Mouse (Mus musculus): Measurements from ENCODE around the gene Wnt11. TPM values are rescaled to one million over a fixed set of nuclear protein-coding genes. Genes with fewer than 3 reads are reported as not detected.

Wnt11 gene
- polyA plus RNA-seq, 1 experiment from 2014 or later: 0.12 TPM

- TF ChIP-seq EP300 (IDR thresholded peaks at IDR 0.05; ENCODE audit: low read depth): no peak
- no peak for TF ChIP-seq CTCF (IDR thresholded peaks at IDR 0.05; ENCODE audit: low read depth)
- 51% methylated on average over 12 of the region's 12 CpGs for WGBS (ENCODE audit: insufficient replicate concordance)
- no peak overlapping the region for H3K27ac ChIP-seq (ENCODE audit: low read depth)
- no peak overlapping the region for H3K4me2 ChIP-seq (ENCODE audit: low read depth, low read length)
- DNase-seq (no peak), ATAC-seq (peak; percentile 78)
- no peaks in the 10 kb centered on the region for H3K9me3 ChIP-seq (ENCODE audit: low read length)
- H3K27me3 ChIP-seq (ENCODE audit: insufficient read depth, low read length): no peaks in the 10 kb centered on the region
- H3K9ac ChIP-seq (replicated peaks): no peak overlapping the region
- no peak overlapping the region for H3K4me3 ChIP-seq (ENCODE audit: low read depth, low read length)
- H3K4me1 ChIP-seq (ENCODE audit: insufficient read depth): no peaks in the 10 kb centered on the region
- H3K36me3 ChIP-seq (replicated peaks; ENCODE audit: insufficient read depth, low read length): no peaks in the 10 kb centered on the region
Observed at GRCm38 (mm10) chr7:98804841-98805772, 29.8 kb upstream of the Wnt11 start.

DNA sequence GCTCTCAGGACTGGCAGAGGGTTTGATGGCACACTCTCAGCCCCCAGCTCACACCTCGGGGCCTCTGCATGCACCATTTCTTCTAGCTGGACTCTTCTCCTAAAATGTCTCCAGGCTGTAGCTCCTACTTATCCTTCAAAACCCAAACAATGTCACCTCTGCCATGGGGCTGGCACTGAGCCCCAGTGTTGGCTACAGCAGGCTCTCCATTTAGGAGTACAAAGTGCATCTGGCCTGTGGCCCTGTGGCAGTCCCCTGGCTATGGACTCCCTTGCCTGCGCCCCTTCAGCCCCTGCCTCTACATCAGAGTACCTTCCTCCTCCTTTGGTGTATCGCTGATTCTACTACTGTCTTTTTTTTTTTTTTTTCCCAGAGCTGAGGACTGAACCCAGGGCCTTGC is 28.0 kb upstream of the Wnt11 start:
- TF ChIP-seq EP300 (IDR thresholded peaks at IDR 0.05; ENCODE audit: low read depth) (no peak), CTCF (IDR thresholded peaks at IDR 0.05; ENCODE audit: low read depth) (no peak)
- H3K27me3 ChIP-seq (ENCODE audit: insufficient read depth, low read length): no peaks in the 10 kb centered on the region
- H3K36me3 ChIP-seq (replicated peaks; ENCODE audit: insufficient read depth, low read length): no peaks in the 10 kb centered on the region
- 67% methylated on average over 3 of the region's 3 CpGs for WGBS (ENCODE audit: insufficient replicate concordance)
- ATAC-seq: no peak
- no peak overlapping the region for H3K9ac ChIP-seq (replicated peaks)
- DNase-seq: no peak
- H3K9me3 ChIP-seq (ENCODE audit: low read length): no peaks in the 10 kb centered on the region
- no peaks in the 10 kb centered on the region for H3K4me1 ChIP-seq (ENCODE audit: insufficient read depth)
- H3K4me3 ChIP-seq (ENCODE audit: low read depth, low read length): no peak overlapping the region
- H3K4me2 ChIP-seq (ENCODE audit: low read depth, low read length): no peak overlapping the region
- no peak overlapping the region for H3K27ac ChIP-seq (ENCODE audit: low read depth)

DNA sequence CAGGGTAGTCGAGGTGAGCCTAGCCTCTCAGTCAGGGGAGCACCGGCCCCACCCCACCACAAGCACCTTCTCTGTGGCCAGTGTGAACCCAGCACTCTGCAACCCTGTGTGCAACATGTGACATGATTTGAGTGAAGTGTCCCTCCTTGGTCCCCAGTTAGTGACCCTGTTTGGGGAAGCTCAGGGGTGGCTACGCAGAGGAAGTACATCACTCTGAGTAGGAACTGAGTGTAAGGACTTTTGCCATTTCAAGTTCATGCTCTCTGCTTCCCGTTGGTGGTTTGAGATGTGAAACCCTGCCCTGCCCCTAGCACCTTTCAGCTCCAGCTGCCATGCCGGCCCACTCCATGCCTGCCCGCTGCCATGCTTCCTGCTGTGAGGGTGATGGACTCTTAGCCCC is 25.5 kb upstream of the Wnt11 start:
- Histone ChIP-seq H3K4me2 (ENCODE audit: low read depth, low read length) (no peak overlapping the region), H3K27me3 (ENCODE audit: insufficient read depth, low read length) (no peaks in the 10 kb centered on the region; the same call in 1 of the 2 replicates), H3K9me3 (ENCODE audit: low read length) (no peaks in the 10 kb centered on the region), H3K9ac (replicated peaks) (no peak overlapping the region), H3K36me3 (replicated peaks; ENCODE audit: insufficient read depth, low read length) (no peaks in the 10 kb centered on the region), H3K27ac (ENCODE audit: low read depth) (no peak overlapping the region), H3K4me1 (ENCODE audit: insufficient read depth) (no peaks in the 10 kb centered on the region), H3K4me3 (ENCODE audit: low read depth, low read length) (no peak overlapping the region)
- TF ChIP-seq EP300 (IDR thresholded peaks at IDR 0.05; ENCODE audit: low read depth) (no peak), CTCF (IDR thresholded peaks at IDR 0.05; ENCODE audit: low read depth) (no peak)
- ATAC-seq (peak; percentile 53), DNase-seq (no peak)
- 46% methylated on average over 6 of the region's 6 CpGs for WGBS (ENCODE audit: insufficient replicate concordance)

DNA sequence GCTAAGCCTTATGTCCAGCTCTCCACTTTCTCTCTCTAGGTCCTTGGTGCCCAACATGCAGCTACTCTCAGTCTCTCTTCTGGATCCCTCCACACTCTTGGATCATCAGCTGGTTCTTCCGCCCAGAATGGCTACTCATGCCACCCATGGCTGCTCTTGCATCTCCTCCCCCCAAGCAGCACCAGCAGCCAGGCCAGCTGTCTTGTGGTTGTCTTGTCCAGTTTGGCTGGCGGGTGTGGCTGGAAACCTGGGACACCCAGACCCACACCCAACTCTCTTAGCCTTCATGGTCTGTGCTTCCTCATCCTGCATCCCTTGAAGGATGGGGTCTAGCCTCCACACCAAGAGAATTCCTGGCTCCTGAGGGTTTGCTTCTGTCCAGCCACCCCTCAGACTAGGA is 24.3 kb upstream of the Wnt11 start:
- TF ChIP-seq CTCF (IDR thresholded peaks at IDR 0.05; ENCODE audit: low read depth) (no peak), EP300 (IDR thresholded peaks at IDR 0.05; ENCODE audit: low read depth) (no peak)
- no peaks in the 10 kb centered on the region; the same call in 1 of the 2 replicates for H3K27me3 ChIP-seq (ENCODE audit: insufficient read depth, low read length)
- H3K4me1 ChIP-seq (ENCODE audit: insufficient read depth): peaks cover 3% of the 10 kb centered on the region; the same call in 1 of the 2 replicates
- no peak overlapping the region for H3K4me2 ChIP-seq (ENCODE audit: low read depth, low read length)
- DNase-seq (no peak), ATAC-seq (no peak)
- H3K36me3 ChIP-seq (replicated peaks; ENCODE audit: insufficient read depth, low read length): no peaks in the 10 kb centered on the region
- no peak overlapping the region for H3K27ac ChIP-seq (ENCODE audit: low read depth)
- H3K4me3 ChIP-seq (ENCODE audit: low read depth, low read length): no peak overlapping the region
- WGBS (ENCODE audit: insufficient replicate concordance): 73% methylated on average over 2 of the region's 2 CpGs
- H3K9ac ChIP-seq (replicated peaks): no peak overlapping the region
- no peaks in the 10 kb centered on the region for H3K9me3 ChIP-seq (ENCODE audit: low read length)

- ATAC-seq (no peak), DNase-seq (no peak)
- Histone ChIP-seq H3K36me3 (replicated peaks; ENCODE audit: insufficient read depth, low read length) (no peaks in the 10 kb centered on the region), H3K4me3 (ENCODE audit: low read depth, low read length) (no peak overlapping the region), H3K27ac (ENCODE audit: low read depth) (no peak overlapping the region), H3K27me3 (ENCODE audit: insufficient read depth, low read length) (0 out of 2 replicates have a peak, but pooled peaks cover 10% of the 10 kb centered on the region), H3K4me1 (ENCODE audit: insufficient read depth) (peaks cover 6% of the 10 kb centered on the region; the same call in 1 of the 2 replicates), H3K4me2 (ENCODE audit: low read depth, low read length) (no peak overlapping the region), H3K9me3 (ENCODE audit: low read length) (no peaks in the 10 kb centered on the region), H3K9ac (replicated peaks) (no peak overlapping the region)
- 77% methylated on average over 1 of the region's 1 CpGs for WGBS (ENCODE audit: insufficient replicate concordance)
- no peak for TF ChIP-seq CTCF (IDR thresholded peaks at IDR 0.05; ENCODE audit: low read depth)
- TF ChIP-seq EP300 (IDR thresholded peaks at IDR 0.05; ENCODE audit: low read depth): no peak
Observed at GRCm38 (mm10) chr7:98820501-98820900, 14.4 kb upstream of the Wnt11 start.

- H3K27me3 ChIP-seq (ENCODE audit: insufficient read depth, low read length): 0 out of 2 replicates have a peak, but pooled peaks cover 2% of the 10 kb centered on the region
- H3K9me3 ChIP-seq (ENCODE audit: low read length): no peaks in the 10 kb centered on the region
- H3K27ac ChIP-seq (ENCODE audit: low read depth): no peak overlapping the region
- no peak overlapping the region for H3K4me3 ChIP-seq (ENCODE audit: low read depth, low read length)
- DNase-seq (no peak), ATAC-seq (no peak)
- no peaks in the 10 kb centered on the region for H3K36me3 ChIP-seq (replicated peaks; ENCODE audit: insufficient read depth, low read length)
- no peak overlapping the region for H3K4me2 ChIP-seq (ENCODE audit: low read depth, low read length)
- H3K9ac ChIP-seq (replicated peaks): no peak overlapping the region
- TF ChIP-seq CTCF (IDR thresholded peaks at IDR 0.05; ENCODE audit: low read depth): no peak
- no peak for TF ChIP-seq EP300 (IDR thresholded peaks at IDR 0.05; ENCODE audit: low read depth)
- no peaks in the 10 kb centered on the region for H3K4me1 ChIP-seq (ENCODE audit: insufficient read depth)
- WGBS (ENCODE audit: insufficient replicate concordance): 82% methylated on average over 6 of the region's 6 CpGs
Observed at GRCm38 (mm10) chr7:98822881-98823280, 12.0 kb upstream of the Wnt11 start.

Measured in liver, postnatal 0 days (tissue).